Mouse (Mus musculus) spleen, postnatal 14 days (tissue): Measurements from ENCODE around the gene Pak3.
"Not testable (repeated sequence)": the region's sequence is repeated elsewhere in the genome, so short reads cannot be mapped to it uniquely, and the experiment has no call there.

Experiments
- DNase-seq, 2 experiments: peaks; one replicate each; pipeline ENCODE4 v3.0.0; 2021 to 2022; ENCODE audit warnings: low spot score in 2 of 2

Pak3 gene

GRCm38 (mm10) chrX:143518168-143518901 lies at the start of gene Pak3:
Gene Pak3 (plus strand): TSS chrX:143518591.
- no peak for DNase-seq

- DNase-seq = peak; percentile 98 to 100
Observed at GRCm38 (mm10) chrX:143482866-143483265, 35.5 kb upstream of the Pak3 start.

GRCm38 (mm10) chrX:143501053-143501695 lies 17.2 kb upstream of the Pak3 start:
- DNase-seq = no peak

- no peak for DNase-seq
Observed at GRCm38 (mm10) chrX:143501776-143502365, 16.5 kb upstream of the Pak3 start.

GRCm38 (mm10) chrX:143518917-143519316 lies 526 bp downstream of the Pak3 start:
- no peak for DNase-seq

GRCm38 (mm10) chrX:143519454-143519853 lies 1.1 kb downstream of the Pak3 start:
- DNase-seq = not testable (repeated sequence)

GRCm38 (mm10) chrX:143520195-143520594 lies 1.8 kb downstream of the Pak3 start:
- DNase-seq = no peak

- no peak for DNase-seq
Observed at GRCm38 (mm10) chrX:143532331-143532730, 13.9 kb downstream of the Pak3 start.

- DNase-seq = no peak
Observed at GRCm38 (mm10) chrX:143533574-143533973, 15.2 kb downstream of the Pak3 start.

- no peak for DNase-seq
Observed at GRCm38 (mm10) chrX:143542756-143543155, 24.4 kb downstream of the Pak3 start.

GRCm38 (mm10) chrX:143543186-143543793 lies 24.9 kb downstream of the Pak3 start:
- no peak for DNase-seq

GRCm38 (mm10) chrX:143573691-143574090 lies 55.3 kb downstream of the Pak3 start:
- DNase-seq = no peak

GRCm38 (mm10) chrX:143579925-143580324 lies 61.5 kb downstream of the Pak3 start:
- no peak for DNase-seq

GRCm38 (mm10) chrX:143580458-143580959 lies 62.1 kb downstream of the Pak3 start:
- DNase-seq = no peak

- DNase-seq = no peak
Observed at GRCm38 (mm10) chrX:143606877-143607449, 88.6 kb downstream of the Pak3 start.

- no peak for DNase-seq
Observed at GRCm38 (mm10) chrX:143618734-143619133, 100.3 kb downstream of the Pak3 start.

GRCm38 (mm10) chrX:143627767-143628166 lies 109.4 kb downstream of the Pak3 start:
- DNase-seq = no peak

GRCm38 (mm10) chrX:143643936-143644335 lies 125.5 kb downstream of the Pak3 start:
- no peak for DNase-seq

GRCm38 (mm10) chrX:143644807-143645206 lies 126.4 kb downstream of the Pak3 start:
- no peak for DNase-seq

- DNase-seq = no peak
Observed at GRCm38 (mm10) chrX:143654308-143655176, 136.2 kb downstream of the Pak3 start.

- no peak for DNase-seq
Observed at GRCm38 (mm10) chrX:143655177-143655492, 136.7 kb downstream of the Pak3 start.
